Mouse (Mus musculus) embryonic facial prominence, embryonic 14.5 days (tissue): ENCODE data around the gene Cdc20. TPM values are rescaled to one million over a fixed set of nuclear protein-coding genes. Genes with fewer than 3 reads are reported as not detected.

Experiments used
- ATAC-seq: fragments of 200-750 bp; cut with Nextera tagmentation; 2 replicates; pipeline ENCODE4 v1.8.0; 2017; ENCODE audit warnings: low read depth, moderate number of reproducible peaks, moderate TSS enrichment
- DNase-seq: peaks from one replicate; pipeline ENCODE4 v3.0.0-alpha.2; 2015; ENCODE audit warnings: low spot score
- H3K27ac ChIP-seq: fragments of 300-500 bp; sonication (generic); replicated peaks from 2 replicates; pipeline ENCODE4 v1.5.1; 2014; ENCODE audit warnings: low read depth, mild to moderate bottlenecking, low read length, moderate library complexity
- H3K27me3 ChIP-seq: fragments of 300-500 bp; sonication (generic); replicated peaks from 2 replicates; pipeline ENCODE4 v1.6.1; 2014; ENCODE audit warnings: low read length; ENCODE audit not compliant: control insufficient read depth, insufficient read depth
- H3K36me3 ChIP-seq: fragments of 300-500 bp; sonication (generic); 2 replicates; pipeline ENCODE4 v1.6.1; 2014; ENCODE audit warnings: low read length, mixed read lengths; ENCODE audit not compliant: control insufficient read depth, insufficient read depth
- H3K4me1 ChIP-seq: fragments of 300-500 bp; sonication (generic); 2 replicates; pipeline ENCODE4 v1.6.1; 2014; ENCODE audit warnings: antibody characterized with exemption, low read length; ENCODE audit not compliant: control insufficient read depth, insufficient read depth
- H3K4me2 ChIP-seq: fragments of 300-500 bp; sonication (generic); 2 replicates; pipeline ENCODE4 v1.6.1; 2014; ENCODE audit warnings: low read depth, mild to moderate bottlenecking, low read length, moderate library complexity, mixed read lengths
- H3K4me3 ChIP-seq: fragments of 300-500 bp; sonication (generic); 2 replicates; pipeline ENCODE4 v1.5.1; 2014; ENCODE audit warnings: low read depth, mild to moderate bottlenecking, low read length
- H3K9ac ChIP-seq: fragments of 300-500 bp; sonication (generic); 2 replicates; pipeline ENCODE4 v1.6.1; 2014; ENCODE audit warnings: low read depth, mild to moderate bottlenecking, low read length, moderate library complexity, mixed read lengths
- H3K9me3 ChIP-seq: fragments of 300-500 bp; sonication (generic); 2 replicates; pipeline ENCODE4 v1.6.1; 2016; ENCODE audit warnings: low read length; ENCODE audit not compliant: control insufficient read depth
- WGBS: fragments of 180-500 bp; shearing (Covaris S2); extraction: QIAGEN DNeasy Blood & Tissue Kit; methylation state at CpG from one replicate; pipeline ENCODE4 v1.1.7; 2014; 5-methylcytosine and 5-hydroxymethylcytosine counted together
- polyA plus RNA-seq: library from polyadenylated mRNA; unstranded; fragments of >200 nt; fragmentation: Nextera tagmentation; extraction: Ambion mirVana; gene quantifications from 2 replicates; pipeline ENCODE4 v1.2.1, GENCODE M21; 2014

Cdc20 gene
- polyA plus RNA-seq, 1 experiment from 2014 or later: 159 TPM

- H3K4me1 ChIP-seq: peaks cover 10% of the 10 kb centered on the region
- peak within 1 kb of the TSS; percentile 90 for H3K9ac ChIP-seq
- peak within 1 kb of the TSS; percentile 83 for H3K4me3 ChIP-seq
- peaks cover 43% of the 10 kb centered on the region for H3K36me3 ChIP-seq
- DNase-seq (peak; percentile 96), ATAC-seq (peak; percentile 94)
- H3K9me3 ChIP-seq: no peaks in the 10 kb centered on the region
- peak within 1 kb of the TSS; percentile 76 for H3K27ac ChIP-seq
- peak within 1 kb of the TSS; percentile 85 for H3K4me2 ChIP-seq
- H3K27me3 ChIP-seq: no peaks in the 10 kb centered on the region
- WGBS: under 1% methylated on average over 46 of the region's 53 CpGs
These were observed 27.8 kb downstream of the Cdc20 start, which contains the start of the genes Szt2 and Med8 for GRCm38 (mm10) chr4:118409142-118409900. Szt2 (minus strand) TSS chr4:118409273. Med8 (plus strand) TSS chr4:118409337.

GRCm38 (mm10) chr4:118402701-118403100 lies 34.5 kb downstream of the Cdc20 start:
- H3K4me1 ChIP-seq: no peaks in the 10 kb centered on the region
- no peak overlapping the region for H3K27ac ChIP-seq
- peaks cover 61% of the 10 kb centered on the region for H3K36me3 ChIP-seq
- no peaks in the 10 kb centered on the region for H3K9me3 ChIP-seq
- no peak overlapping the region for H3K4me2 ChIP-seq
- 88% methylated on average over 12 of the region's 12 CpGs for WGBS
- no peaks in the 10 kb centered on the region for H3K27me3 ChIP-seq
- ATAC-seq (no peak), DNase-seq (no peak)
- H3K9ac ChIP-seq: no peak overlapping the region
- no peak overlapping the region for H3K4me3 ChIP-seq

DNA sequence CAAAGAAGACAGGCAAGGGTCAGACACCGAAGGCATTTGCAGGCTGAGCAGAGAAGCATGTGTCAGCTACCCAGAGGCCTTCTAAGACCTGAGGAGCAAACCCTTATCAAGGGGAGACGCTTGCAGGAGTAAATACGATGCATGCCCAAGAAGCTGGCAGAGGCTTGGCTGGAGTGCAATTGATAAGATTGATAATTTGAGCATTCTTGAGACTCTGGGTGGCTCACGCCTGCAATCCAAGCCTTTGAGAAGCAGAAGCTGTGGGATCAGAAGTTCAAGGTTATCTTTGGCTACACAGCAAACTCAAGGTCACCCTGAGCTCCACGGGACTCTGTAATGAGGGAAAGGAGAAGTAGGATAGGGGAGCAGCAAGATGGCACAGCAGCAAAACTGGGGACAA lies 35.2 kb downstream of the Cdc20 start:
- Histone ChIP-seq H3K4me3 (no peak overlapping the region), H3K27ac (no peak overlapping the region), H3K4me2 (no peak overlapping the region), H3K9me3 (no peaks in the 10 kb centered on the region), H3K36me3 (peaks cover 69% of the 10 kb centered on the region), H3K4me1 (no peaks in the 10 kb centered on the region), H3K9ac (no peak overlapping the region), H3K27me3 (no peaks in the 10 kb centered on the region)
- DNase-seq (no peak), ATAC-seq (no peak)
- 95% methylated on average over 5 of the region's 5 CpGs for WGBS

DNA sequence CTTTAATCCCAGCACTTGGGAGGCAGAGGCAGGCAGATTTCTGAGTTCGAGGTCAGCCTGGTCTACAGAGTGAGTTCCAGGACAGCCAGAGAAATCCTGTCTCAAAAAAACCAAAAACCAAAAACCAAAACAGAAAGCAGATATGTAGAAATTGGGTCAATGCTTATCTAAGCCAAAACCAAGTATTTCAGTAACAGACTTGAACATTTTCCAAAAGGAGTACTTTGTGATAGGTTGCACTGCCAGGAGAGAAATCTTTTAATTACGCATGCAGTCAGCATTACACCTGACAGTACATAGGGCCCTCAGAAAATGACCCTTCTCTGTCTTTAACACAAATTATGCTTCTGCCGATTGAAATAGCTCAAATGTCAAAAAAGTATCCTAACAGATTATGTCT lies 35.7 kb downstream of the Cdc20 start:
- Histone ChIP-seq H3K27ac (no peak overlapping the region), H3K27me3 (no peaks in the 10 kb centered on the region), H3K4me3 (no peak overlapping the region), H3K36me3 (peaks cover 74% of the 10 kb centered on the region), H3K4me2 (no peak overlapping the region), H3K4me1 (no peaks in the 10 kb centered on the region), H3K9ac (no peak overlapping the region), H3K9me3 (no peaks in the 10 kb centered on the region)
- WGBS: 90% methylated on average over 3 of the region's 3 CpGs
- ATAC-seq (no peak), DNase-seq (no peak)

GRCm38 (mm10) chr4:118398400-118398799 lies 38.8 kb downstream of the Cdc20 start:
- 92% methylated on average over 6 of the region's 6 CpGs for WGBS
- no peak for DNase-seq
- H3K27ac ChIP-seq: no peak overlapping the region

GRCm38 (mm10) chr4:118396433-118396832 lies 40.7 kb downstream of the Cdc20 start:
- H3K4me1 ChIP-seq: no peaks in the 10 kb centered on the region

More at GRCm38 (mm10) chr4:118398400-118398799, 38.8 kb downstream of the Cdc20 start:
- Histone ChIP-seq H3K9ac (no peak overlapping the region), H3K4me3 (no peak overlapping the region), H3K4me2 (no peak overlapping the region), H3K4me1 (no peaks in the 10 kb centered on the region), H3K9me3 (no peaks in the 10 kb centered on the region), H3K27me3 (no peaks in the 10 kb centered on the region), H3K36me3 (peaks cover 90% of the 10 kb centered on the region)
- no peak for ATAC-seq

DNA sequence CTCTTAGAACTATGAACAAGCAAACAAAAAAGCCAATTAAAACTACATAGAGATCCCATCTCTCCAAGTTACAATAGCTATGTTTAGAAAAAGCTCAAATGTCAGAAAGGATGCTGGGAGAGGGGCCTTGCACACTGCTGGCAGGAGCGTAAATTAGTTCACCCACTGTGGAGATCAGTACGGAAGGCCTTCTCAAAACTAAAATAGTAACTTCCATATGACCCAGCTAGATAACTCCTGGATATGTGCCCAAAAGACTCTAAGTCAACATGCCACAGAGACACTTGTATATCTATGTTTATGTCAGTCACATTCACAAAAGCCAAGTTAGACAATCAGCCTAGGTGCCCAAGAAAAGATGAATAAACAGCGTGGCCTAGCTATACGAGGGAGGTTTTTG lies 41.9 kb downstream of the Cdc20 start:
- no peaks in the 10 kb centered on the region for H3K27me3 ChIP-seq
- H3K9ac ChIP-seq: no peak overlapping the region
- H3K4me3 ChIP-seq: no peak overlapping the region
- WGBS: 84% methylated on average over 4 of the region's 4 CpGs
- H3K9me3 ChIP-seq: no peaks in the 10 kb centered on the region
- no peak for DNase-seq
- no peak overlapping the region for H3K4me2 ChIP-seq
- H3K4me1 ChIP-seq: no peaks in the 10 kb centered on the region
- no peak overlapping the region for H3K27ac ChIP-seq
- no peak for ATAC-seq
- H3K36me3 ChIP-seq: peaks cover 94% of the 10 kb centered on the region

More at GRCm38 (mm10) chr4:118396433-118396832, 40.7 kb downstream of the Cdc20 start:
- ATAC-seq (no peak), DNase-seq (no peak)
- Histone ChIP-seq H3K4me3 (no peak overlapping the region), H3K9me3 (no peaks in the 10 kb centered on the region), H3K36me3 (peaks cover 91% of the 10 kb centered on the region), H3K27ac (no peak overlapping the region), H3K9ac (no peak overlapping the region), H3K4me2 (no peak overlapping the region), H3K27me3 (no peaks in the 10 kb centered on the region)
- 69% methylated on average over 3 of the region's 3 CpGs for WGBS

GRCm38 (mm10) chr4:118394505-118394904 lies 42.6 kb downstream of the Cdc20 start:
- Histone ChIP-seq H3K4me2 (no peak overlapping the region), H3K4me3 (no peak overlapping the region), H3K27me3 (no peaks in the 10 kb centered on the region), H3K36me3 (peaks cover 94% of the 10 kb centered on the region), H3K4me1 (no peaks in the 10 kb centered on the region), H3K9me3 (no peaks in the 10 kb centered on the region), H3K9ac (no peak overlapping the region), H3K27ac (no peak overlapping the region)
- 86% methylated on average over 6 of the region's 6 CpGs for WGBS
- DNase-seq: no peak
- no peak for ATAC-seq

DNA sequence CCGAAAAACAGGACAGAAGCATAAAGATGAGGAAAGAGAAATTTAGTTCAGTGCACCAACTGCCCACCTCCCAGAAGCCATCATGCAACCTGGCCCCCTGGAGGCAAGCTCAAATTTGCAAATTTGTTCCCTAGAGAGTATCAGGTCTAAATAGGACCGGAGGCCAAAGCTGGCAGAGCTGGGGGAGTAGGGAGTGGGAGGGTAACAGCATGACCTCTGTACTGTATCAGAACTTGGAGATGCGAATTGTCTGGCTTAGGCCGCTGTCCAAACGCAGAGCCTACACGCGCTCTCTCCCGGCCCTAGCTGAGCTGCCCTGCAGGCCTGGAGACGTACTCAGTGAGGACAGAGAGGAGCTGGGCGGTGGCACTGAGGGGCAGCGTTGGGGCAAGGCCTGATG lies 47.0 kb downstream of the Cdc20 start:
- ATAC-seq (no peak; the same call in 1 of the 2 replicates), DNase-seq (no peak)
- Histone ChIP-seq H3K36me3 (peaks cover 97% of the 10 kb centered on the region), H3K9me3 (no peaks in the 10 kb centered on the region), H3K27ac (no peak overlapping the region), H3K4me1 (no peaks in the 10 kb centered on the region), H3K9ac (no peak overlapping the region), H3K4me3 (no peak overlapping the region), H3K27me3 (no peaks in the 10 kb centered on the region), H3K4me2 (no peak overlapping the region)
- WGBS: 90% methylated on average over 11 of the region's 11 CpGs
